Mouse (Mus musculus): ENCODE results near the gene 2810021J22Rik. TPM values are rescaled to one million over a fixed set of nuclear protein-coding genes. Genes with fewer than 3 reads are reported as not detected.

Gene 2810021J22Rik
- total RNA-seq, 4 experiments from 2014 or later, result 1.2 to 2.5 (median 1.6) TPM

DNA sequence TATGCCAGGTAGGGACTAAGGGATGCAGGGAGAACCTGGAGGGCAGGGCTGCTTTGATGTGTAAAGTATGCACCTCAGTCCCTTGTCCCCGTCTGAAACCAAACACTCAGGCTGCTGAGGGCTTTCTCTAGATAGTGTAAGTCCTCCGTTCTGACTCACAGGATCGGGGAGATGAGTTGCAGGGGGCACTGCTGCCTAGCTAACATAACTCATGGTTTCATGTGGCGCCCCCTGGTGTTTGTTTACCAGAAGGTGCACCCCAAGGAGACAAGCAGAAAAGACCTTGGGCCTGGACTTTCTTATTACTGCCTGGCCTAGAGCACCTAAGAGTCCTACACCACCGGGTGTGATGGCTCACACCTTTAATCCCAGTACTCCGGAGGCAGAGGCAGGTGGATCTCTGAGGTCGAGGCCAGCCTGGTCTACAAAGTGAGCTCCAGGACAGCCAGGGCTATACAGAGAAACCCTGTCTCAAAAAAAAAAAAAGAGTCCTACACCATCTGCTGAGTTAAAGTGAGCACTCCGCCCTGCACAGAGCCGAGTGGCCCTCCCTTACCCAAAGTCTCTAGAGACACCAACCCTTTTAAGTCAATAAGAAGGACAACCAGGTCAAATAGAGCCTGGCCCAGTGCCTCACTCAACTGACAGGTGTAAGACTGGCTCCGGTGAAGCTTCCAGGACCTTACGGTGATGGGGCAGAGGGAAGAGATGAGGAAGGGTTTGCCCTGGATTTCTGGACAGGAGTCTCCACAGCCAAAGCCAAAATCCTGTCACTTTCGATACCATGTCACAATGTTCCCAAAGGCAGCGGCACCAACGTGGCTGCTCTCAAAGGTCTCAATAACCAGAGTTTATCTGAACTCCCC, 50.1 kb downstream of the 2810021J22Rik start:
- DNase-seq (ENCODE audit: low spot score in 2 of 2), result no peak

GRCm38 (mm10) chr11:58917745-58918366, 50.8 kb downstream of the 2810021J22Rik start, which contains the start of gene Btnl10:
Btnl10 (plus strand) TSS chr11:58917908.
- no peak for DNase-seq (ENCODE audit: low spot score in 2 of 2)

DNA sequence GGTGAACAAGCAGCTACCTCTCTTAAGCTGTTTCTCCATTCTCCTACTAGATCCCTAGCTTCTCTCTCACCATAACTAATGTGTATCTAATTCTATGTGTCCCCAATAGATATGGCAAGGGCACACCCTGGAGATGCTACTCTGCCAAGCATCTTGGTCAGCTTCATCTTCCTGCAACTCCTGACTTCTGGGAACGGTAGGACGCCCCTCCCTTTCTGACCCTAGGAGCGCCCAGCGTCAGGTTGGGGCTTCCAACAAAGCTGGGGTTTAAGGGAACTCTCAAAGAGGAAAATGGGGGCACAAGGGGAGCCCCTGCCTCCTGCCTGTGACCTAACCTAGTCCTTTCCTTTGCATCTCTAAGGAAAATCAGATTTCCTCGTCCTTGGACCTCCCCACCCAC, 51.7 kb downstream of the 2810021J22Rik start:
- no peak for DNase-seq (ENCODE audit: low spot score in 2 of 2)

DNA sequence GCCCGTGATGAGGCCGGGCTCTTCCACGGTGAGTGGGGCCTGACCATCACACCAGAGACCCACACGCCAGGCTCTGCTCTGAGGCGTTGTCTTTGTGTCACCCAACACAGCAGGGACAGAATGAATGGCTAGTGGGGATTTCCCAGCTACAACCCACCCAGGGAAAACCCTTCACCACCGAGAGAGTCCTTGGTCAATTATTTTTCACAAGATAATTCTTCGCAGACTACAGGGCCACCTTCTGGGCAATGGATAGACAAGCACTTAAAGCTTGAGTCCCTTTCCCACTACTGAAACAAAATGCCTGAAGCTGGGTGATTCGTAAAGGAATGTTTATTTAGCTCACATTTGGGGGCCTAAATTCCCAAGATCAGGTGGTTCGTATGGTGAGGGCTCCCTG, 55.4 kb downstream of the 2810021J22Rik start:
- no peak for DNase-seq (ENCODE audit: low spot score in 2 of 2)

DNA sequence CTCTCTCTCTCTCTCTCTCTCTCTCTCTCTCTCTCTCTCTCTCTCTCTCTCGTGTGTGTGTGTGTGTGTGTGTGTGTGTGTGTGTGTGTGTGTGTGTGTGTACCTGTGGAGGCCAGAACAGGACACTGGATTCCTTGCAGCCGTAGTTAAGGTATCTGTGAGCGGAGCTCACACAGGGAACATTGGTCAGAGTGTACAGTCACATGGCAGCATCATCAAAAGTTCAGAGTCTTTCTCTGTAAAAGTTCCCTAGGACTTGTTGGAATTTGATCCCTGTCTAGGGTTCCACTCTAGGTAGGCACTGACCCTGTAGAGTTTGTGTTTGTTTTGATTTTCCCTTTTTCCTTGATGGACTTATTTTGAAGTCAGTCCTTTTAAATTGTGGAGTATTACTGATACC, 59.6 kb downstream of the 2810021J22Rik start:
- no peak for DNase-seq (ENCODE audit: low spot score in 2 of 2)

DNA sequence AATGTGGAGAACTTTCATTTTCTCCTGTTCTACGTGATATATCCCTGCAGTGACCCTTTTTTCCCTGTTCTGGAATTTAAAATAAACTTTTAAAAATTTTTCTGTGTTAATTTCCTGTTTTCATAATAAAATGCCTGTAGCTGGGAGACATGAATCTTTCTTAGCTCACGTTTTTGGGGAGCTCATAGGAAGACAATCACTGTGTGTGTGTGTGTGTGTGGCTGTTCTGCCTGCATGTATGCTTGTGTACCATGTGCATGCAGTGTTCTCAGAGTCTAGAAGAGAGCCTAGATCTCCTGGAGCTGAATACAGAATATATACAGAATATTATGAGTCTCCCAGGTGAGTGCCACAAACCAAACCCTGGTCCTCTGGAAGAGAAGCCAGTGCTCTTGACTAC, 60.0 kb downstream of the 2810021J22Rik start:
- DNase-seq (ENCODE audit: low spot score in 2 of 2), result no peak

DNA sequence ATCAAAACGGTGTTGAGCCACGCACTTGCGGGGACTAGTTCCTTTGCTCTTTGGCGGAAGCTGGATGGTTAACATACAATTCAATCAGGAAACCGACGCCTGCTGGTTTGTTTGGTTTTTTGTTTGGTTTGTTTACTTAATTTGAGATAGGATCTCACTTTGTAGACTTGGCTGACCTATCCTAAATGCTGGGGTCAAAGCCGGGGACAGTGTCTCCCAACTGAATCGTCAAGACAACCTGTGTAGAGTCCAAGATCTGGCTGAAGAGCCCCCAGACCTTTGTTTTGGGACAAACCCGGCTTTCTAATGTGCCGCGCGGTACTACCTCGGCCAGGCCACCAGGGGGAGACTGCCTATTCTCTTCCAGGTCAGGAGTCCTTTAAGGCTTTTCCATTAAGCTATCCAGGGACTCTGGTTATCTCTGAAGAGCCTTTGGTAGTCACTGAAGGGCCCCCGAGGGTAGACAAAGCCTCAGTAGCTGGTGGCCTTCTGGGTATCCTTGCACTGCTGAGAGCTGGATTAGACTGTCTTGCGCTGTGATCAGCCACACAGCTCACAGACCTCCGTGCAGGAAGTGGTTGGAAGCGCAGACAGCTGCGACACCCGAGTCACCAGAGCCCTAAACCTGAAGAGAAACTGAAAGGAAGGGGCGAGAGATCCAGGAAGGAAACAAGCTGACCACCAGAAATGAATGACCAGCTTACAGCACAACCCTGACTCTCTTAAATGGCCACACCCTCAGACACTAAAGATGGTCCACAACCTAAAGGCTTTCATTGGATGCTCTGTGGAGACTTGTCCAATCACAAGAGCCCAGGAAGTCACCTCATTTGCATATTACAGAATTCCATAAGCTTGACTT, 61.0 kb downstream of the 2810021J22Rik start:
- no peak for DNase-seq (ENCODE audit: low spot score in 2 of 2)

DNA sequence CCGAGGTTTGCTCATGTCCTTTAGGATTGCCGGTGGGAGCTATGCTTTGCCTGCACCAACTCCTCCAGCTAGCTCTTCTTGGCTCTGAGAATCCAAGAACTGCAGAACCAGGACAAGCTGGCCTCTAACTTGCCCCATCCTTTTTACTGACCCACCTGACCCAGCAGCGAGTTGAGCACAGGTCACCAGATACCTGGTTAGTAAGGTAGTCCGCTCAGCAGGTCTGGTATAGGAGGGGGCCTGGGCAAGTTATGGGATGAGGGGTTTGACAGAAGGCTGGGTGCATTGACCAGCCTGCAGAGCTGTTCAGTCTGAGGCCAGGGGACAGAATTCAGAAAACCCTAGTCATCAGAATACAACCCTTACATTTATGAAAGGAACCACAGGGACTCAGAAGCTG, 62.0 kb downstream of the 2810021J22Rik start:
- no peak for DNase-seq (ENCODE audit: low spot score in 2 of 2)

DNA sequence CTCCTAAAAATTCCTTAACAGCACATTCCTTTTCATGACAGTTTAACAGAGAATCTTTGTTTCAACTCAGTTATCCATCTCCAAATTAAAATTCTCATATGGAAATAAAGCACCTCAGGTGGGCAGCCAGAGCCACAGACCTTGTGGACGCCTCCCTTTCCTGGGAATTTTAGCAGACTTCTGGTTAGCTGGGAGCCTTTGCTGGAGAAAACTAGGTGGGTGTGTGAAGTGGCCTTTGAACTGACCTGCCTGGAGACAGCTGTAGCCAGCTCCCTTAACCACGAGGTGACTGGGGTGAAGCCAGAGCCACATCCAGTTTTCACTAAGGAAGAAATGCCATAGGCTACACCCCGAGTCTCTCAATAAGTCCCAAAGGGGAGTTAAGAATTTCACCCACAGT, 62.6 kb downstream of the 2810021J22Rik start:
- DNase-seq (ENCODE audit: low spot score in 2 of 2), result no peak

DNA sequence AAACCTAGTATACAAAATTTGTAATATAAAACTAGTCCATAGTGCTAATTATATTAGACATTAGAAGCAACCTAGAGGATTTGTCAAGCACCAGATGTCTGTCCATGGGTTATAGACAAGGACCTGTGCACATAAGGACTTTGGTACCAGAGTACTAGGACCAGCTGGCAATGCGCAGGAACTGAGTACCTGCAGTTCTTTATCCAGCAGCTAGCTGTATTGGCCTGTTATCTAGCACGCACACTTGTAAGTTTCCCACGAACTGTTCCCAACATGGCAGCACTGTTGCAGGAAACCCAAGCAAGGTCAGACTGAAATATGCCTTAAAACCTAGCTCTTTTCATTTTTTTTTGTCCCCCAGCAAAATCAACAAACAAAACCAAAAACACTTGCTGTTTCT, 63.2 kb downstream of the 2810021J22Rik start:
- no peak for DNase-seq (ENCODE audit: low spot score in 2 of 2)

DNA sequence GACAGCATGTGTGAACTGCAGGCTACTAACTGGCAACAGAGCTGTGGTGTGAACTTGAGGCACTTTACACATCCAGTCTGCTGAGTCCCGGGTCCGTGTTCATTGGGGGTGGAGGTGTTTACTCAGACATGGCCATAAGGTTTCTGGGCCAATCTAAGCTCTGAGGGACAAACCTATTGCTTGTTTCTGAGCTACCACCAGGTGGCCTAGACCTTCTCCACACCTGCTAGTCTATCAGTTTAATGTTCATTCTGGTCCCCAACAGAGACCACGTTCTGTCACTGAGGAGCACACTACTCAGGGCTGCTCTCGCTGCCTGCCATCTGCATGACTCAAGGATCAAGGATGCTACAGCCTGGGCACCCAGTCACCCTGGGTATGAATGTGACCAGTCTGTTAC, 64.6 kb downstream of the 2810021J22Rik start:
- no peak for DNase-seq (ENCODE audit: low spot score in 2 of 2)

Other genes with a start within 250 kb of the 2810021J22Rik start
- gene Olfr323, start 236.7 kb upstream of the 2810021J22Rik start, total RNA-seq (2022), result not detected
- not detected for gene Trim58, start 226.8 kb upstream of the 2810021J22Rik start, total RNA-seq (2022)
- not detected for gene Olfr322, start 208.4 kb upstream of the 2810021J22Rik start, total RNA-seq (2022)
- gene Olfr320, start 186.1 kb upstream of the 2810021J22Rik start, total RNA-seq (2022), result not detected
- gene Olfr319, start 168.1 kb upstream of the 2810021J22Rik start, total RNA-seq (2022), result not detected
- not detected for gene Olfr318, start 143.2 kb upstream of the 2810021J22Rik start, total RNA-seq (2022)
- not detected for gene Olfr317, start 128.0 kb upstream of the 2810021J22Rik start, total RNA-seq (2022)
- not detected for gene Olfr316, start 114.5 kb upstream of the 2810021J22Rik start, total RNA-seq (2022)
- gene Olfr315, start 94.0 kb upstream of the 2810021J22Rik start, total RNA-seq (2022), result not detected
- not detected for gene Olfr314, start 84.3 kb upstream of the 2810021J22Rik start, total RNA-seq (2022)
- gene Fam183b, start 65.3 kb upstream of the 2810021J22Rik start, total RNA-seq (2022), result not detected
- not detected for gene Olfr313, start 52.2 kb upstream of the 2810021J22Rik start, total RNA-seq (2022)
- gene Olfr312, start 38.0 kb upstream of the 2810021J22Rik start, total RNA-seq (2022), result not detected
- gene Olfr311, start 28.0 kb upstream of the 2810021J22Rik start, total RNA-seq (2022), result not detected
- under 1 TPM; 0.22 to 0.54 (median 0.36) TPM for gene Gm12258, start 20.1 kb upstream of the 2810021J22Rik start, total RNA-seq (2022)
- 1 to 10 TPM; 2.6 to 4.8 (median 4.1) TPM for gene Zfp39, start 37.0 kb downstream of the 2810021J22Rik start, total RNA-seq (2022)
- gene Btnl10, start 50.7 kb downstream of the 2810021J22Rik start, total RNA-seq (2022), result not detected
- 100 to 1,000 TPM in 2 of 4 experiments, 10 to 100 TPM in 2; 97.5 to 116 (median 100) TPM for gene Rnf187, start 71.7 kb downstream of the 2810021J22Rik start, total RNA-seq (2022)
- 1 to 10 TPM in 1 of 4 experiments, under 1 TPM in 1, not detected in 2; 0.52 to 1.2 TPM for gene Hist3h2ba, start 81.7 kb downstream of the 2810021J22Rik start, total RNA-seq (2022)
- gene Hist3h2a, start 87.5 kb downstream of the 2810021J22Rik start, total RNA-seq (2022), result 10 to 100 TPM in 3 of 4 experiments, 1 to 10 TPM in 1; 8.9 to 14.8 (median 11.5) TPM
- gene Trim17, start 87.5 kb downstream of the 2810021J22Rik start, total RNA-seq (2022), result under 1 TPM; 0.08 to 0.31 (median 0.20) TPM
- 1 to 10 TPM; 4.8 to 8.5 (median 7.4) TPM for gene Trim11, start 110.9 kb downstream of the 2810021J22Rik start, total RNA-seq (2022)